Mouse (Mus musculus) liver, embryonic 14.5 days (tissue): Measurements from ENCODE around the gene Fars2. TPM values are rescaled to one million over a fixed set of nuclear protein-coding genes. Genes with fewer than 3 reads are reported as not detected.

Source experiments
- ATAC-seq: fragments of 200-750 bp; cut with Nextera tagmentation; 2 replicates; pipeline ENCODE4 v1.8.0; 2017; ENCODE audit warnings: moderate number of reproducible peaks, mild to moderate bottlenecking, moderate library complexity; ENCODE audit not compliant: insufficient read depth
- DNase-seq, 3 experiments: peaks; one replicate each; pipeline ENCODE4 v3.0.0-alpha.2; 2012 to 2013; ENCODE audit warnings: low read depth in 3 of 3, low spot score in 3 of 3
- H3K27ac ChIP-seq: fragments of 300-500 bp; sonication (generic); 2 replicates; pipeline ENCODE4 v1.5.1; 2014; ENCODE audit warnings: moderate library complexity, mild to moderate bottlenecking, control low read depth, inconsistent platforms
- H3K27me3 ChIP-seq: fragments of 300-500 bp; sonication (generic); 2 replicates; pipeline ENCODE4 v1.6.1; 2014; ENCODE audit warnings: mild to moderate bottlenecking, low read length, moderate library complexity; ENCODE audit not compliant: control insufficient read depth, insufficient read depth
- H3K36me3 ChIP-seq: fragments of 300-500 bp; sonication (generic); replicated peaks from 2 replicates; pipeline ENCODE4 v1.6.1; 2014; ENCODE audit warnings: low read depth; ENCODE audit not compliant: control insufficient read depth, insufficient read depth
- H3K4me1 ChIP-seq, 2 experiments: fragments of 200-500 bp in 1 of 2; fragments of 300-500 bp in 1 of 2; sonication (generic) in 1 of 2; replicated peaks; 2 replicates each; pipeline ENCODE4 v1.6.1; 2012 to 2014; ENCODE audit warnings: antibody characterized with exemption in 1 of 2, inconsistent platforms in 1 of 2, low read length in 1 of 2; ENCODE audit not compliant: control insufficient read depth in 2 of 2, insufficient read depth in 2 of 2
- H3K4me2 ChIP-seq: fragments of 300-500 bp; sonication (generic); 2 replicates; pipeline ENCODE4 v1.6.1; 2014; ENCODE audit warnings: low read depth, mild to moderate bottlenecking, control low read depth, moderate library complexity
- H3K4me3 ChIP-seq, 2 experiments: fragments of 200-500 bp in 1 of 2; fragments of 300-500 bp in 1 of 2; sonication (generic) in 1 of 2; 2 replicates each; pipeline ENCODE4 v1.5.1; 2012 to 2014; ENCODE audit warnings: low read depth in 2 of 2, low read length in 2 of 2, mild to moderate bottlenecking in 2 of 2, control low read depth in 1 of 2, inconsistent platforms in 1 of 2, moderate library complexity in 1 of 2; ENCODE audit not compliant: insufficient read depth in 1 of 2
- H3K9ac ChIP-seq: fragments of 300-500 bp; sonication (generic); replicated peaks from 2 replicates; pipeline ENCODE4 v1.6.1; 2014; ENCODE audit warnings: mild to moderate bottlenecking, control low read depth, moderate library complexity
- H3K9me3 ChIP-seq: fragments of 300-500 bp; sonication (generic); 2 replicates; pipeline ENCODE4 v1.6.1; 2016; ENCODE audit warnings: low read length, mixed read lengths; ENCODE audit not compliant: control insufficient read depth
- CTCF ChIP-seq: IDR thresholded peaks from 2 replicates; pipeline ENCODE4 v1.5.1; 2016; ENCODE audit warnings: antibody characterized with exemption, low read depth, control low read depth
- EP300 ChIP-seq: IDR thresholded peaks from 2 replicates; pipeline ENCODE4 v1.6.1; 2016; ENCODE audit warnings: antibody characterized with exemption, low read depth
- WGBS: fragments of 180-500 bp; shearing (Covaris S2); extraction: QIAGEN DNeasy Blood & Tissue Kit; methylation state at CpG from one replicate; pipeline ENCODE4 v1.1.7; 2014; ENCODE audit not compliant: insufficient replicate concordance; 5-methylcytosine and 5-hydroxymethylcytosine counted together
- polyA plus RNA-seq, 2 experiments: library from polyadenylated mRNA; depleted of rRNA in 1 of 2; stranded (reverse) in 1 of 2; unstranded in 1 of 2; fragments of >200 nt; fragmentation: Nextera tagmentation in 1 of 2; extraction: Ambion mirVana in 1 of 2; gene quantifications; 2 replicates each; pipeline versions ENCODE4 v1.2.1 to v1.2.3; 2012 to 2014

Fars2 gene
- polyA plus RNA-seq, 2 experiments = 18.8 to 23.0 TPM

DNA sequence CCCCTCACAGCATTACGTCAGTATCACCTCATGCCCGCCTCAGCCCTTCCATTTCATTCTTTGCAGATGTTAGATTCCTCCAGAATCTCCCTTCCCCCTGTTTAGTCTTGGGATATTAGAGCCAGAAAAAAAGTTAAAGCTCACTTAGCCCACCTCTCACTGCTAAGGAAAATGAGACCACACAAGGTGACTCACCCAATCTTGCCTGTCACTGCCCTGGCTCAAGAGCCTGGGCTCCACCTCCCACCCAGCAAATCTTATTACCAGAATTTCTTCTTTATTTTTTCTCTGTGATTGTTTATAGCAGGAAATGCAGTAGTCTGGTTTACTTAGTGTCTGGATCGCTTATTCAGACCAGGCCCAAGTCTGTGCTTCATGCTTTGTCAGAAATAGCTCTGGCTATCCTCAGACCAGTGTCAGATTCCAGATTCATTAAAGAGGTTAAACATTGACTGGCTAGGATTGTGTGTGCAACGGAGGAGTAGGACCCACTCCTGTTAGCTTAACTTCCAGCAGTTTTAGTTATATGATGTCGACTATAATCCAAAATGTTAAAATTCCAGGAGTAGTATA lies 412.3 kb downstream of the Fars2 start:
- no peaks in the 10 kb centered on the region for H3K36me3 ChIP-seq
- no peak for TF ChIP-seq CTCF
- TF ChIP-seq EP300 = no peak
- WGBS = 69% methylated on average over 5 of the region's 5 CpGs
- peaks cover 0 to 2% of the 10 kb centered on the region in 2 experiments; a peak in 1 of 4 replicates for H3K4me1 ChIP-seq
- DNase-seq (no peak), ATAC-seq (no peak)
- no peak overlapping the region for H3K27ac ChIP-seq
- no peak overlapping the region for H3K9ac ChIP-seq
- H3K9me3 ChIP-seq = no peaks in the 10 kb centered on the region
- no peak overlapping the region for H3K4me2 ChIP-seq
- H3K4me3 ChIP-seq = no peak overlapping the region
- H3K27me3 ChIP-seq = no peaks in the 10 kb centered on the region

DNA sequence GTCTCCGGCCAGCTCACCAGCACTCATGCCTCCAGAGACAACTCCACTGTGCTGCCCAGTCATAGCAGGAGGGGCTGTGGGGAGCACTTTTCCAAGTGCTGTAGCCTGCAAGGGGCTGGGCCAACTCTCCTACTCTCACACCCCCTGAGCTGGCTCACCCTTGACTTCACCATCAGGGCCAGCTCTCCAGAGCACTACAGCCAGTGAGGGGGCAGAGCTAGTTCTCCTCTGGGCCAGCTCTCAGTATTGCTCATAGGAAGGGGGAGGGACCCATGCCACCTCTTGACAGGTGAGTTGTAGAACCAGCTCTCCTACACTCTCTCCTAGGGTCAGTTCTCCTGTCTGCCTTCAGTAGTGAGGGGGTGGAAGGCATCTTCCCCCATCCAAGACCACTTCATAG lies 413.6 kb downstream of the Fars2 start:
- H3K9me3 ChIP-seq = no peaks in the 10 kb centered on the region
- no peaks in the 10 kb centered on the region for H3K36me3 ChIP-seq
- no peak overlapping the region for H3K4me2 ChIP-seq
- DNase-seq = no peak
- H3K27me3 ChIP-seq = no peaks in the 10 kb centered on the region
- H3K27ac ChIP-seq = no peak overlapping the region
- H3K4me3 ChIP-seq = no peak overlapping the region
- WGBS = 53% methylated on average over 1 of the region's 1 CpGs
- TF ChIP-seq CTCF = no peak
- TF ChIP-seq EP300 = no peak
- no peak overlapping the region for H3K9ac ChIP-seq
- H3K4me1 ChIP-seq = peaks cover 0 to 2% of the 10 kb centered on the region in 2 experiments; a peak in 1 of 4 replicates
- ATAC-seq = no peak

- H3K9me3 ChIP-seq = no peaks in the 10 kb centered on the region
- no peaks in the 10 kb centered on the region for H3K27me3 ChIP-seq
- no peak overlapping the region for H3K4me3 ChIP-seq
- H3K36me3 ChIP-seq = no peaks in the 10 kb centered on the region
- H3K9ac ChIP-seq = no peak overlapping the region
- peaks cover 0 to 2% of the 10 kb centered on the region in 2 experiments; a peak in 1 of 4 replicates for H3K4me1 ChIP-seq
- ATAC-seq (no peak), DNase-seq (no peak)
- H3K27ac ChIP-seq = no peak overlapping the region
- WGBS = 47% methylated on average over 3 of the region's 3 CpGs
- no peak overlapping the region for H3K4me2 ChIP-seq
- TF ChIP-seq EP300 (no peak), CTCF (no peak)
Measured at GRCm38 (mm10) chr13:36531893-36532292, 414.7 kb downstream of the Fars2 start.

DNA sequence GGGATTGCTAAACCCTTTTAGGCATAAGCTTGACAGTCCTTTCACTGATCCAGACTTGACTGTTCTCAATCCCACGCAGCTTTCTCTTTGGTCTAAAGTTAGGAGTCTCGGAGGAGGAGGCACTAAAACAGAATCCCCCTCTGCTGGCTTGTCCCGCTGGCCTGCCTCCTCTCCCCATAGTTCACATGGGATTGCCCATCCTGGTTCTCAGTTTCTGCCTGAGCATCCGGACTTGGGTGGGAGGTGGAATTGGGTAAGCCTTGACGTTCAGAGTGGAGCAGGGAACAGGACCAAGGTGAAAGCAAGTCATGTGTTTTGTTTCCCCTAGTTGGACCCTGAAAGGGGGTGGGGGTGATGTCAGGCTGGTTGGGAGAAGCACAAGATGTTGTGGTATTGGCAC lies 415.9 kb downstream of the Fars2 start:
- WGBS = 79% methylated on average over 5 of the region's 5 CpGs

DNA sequence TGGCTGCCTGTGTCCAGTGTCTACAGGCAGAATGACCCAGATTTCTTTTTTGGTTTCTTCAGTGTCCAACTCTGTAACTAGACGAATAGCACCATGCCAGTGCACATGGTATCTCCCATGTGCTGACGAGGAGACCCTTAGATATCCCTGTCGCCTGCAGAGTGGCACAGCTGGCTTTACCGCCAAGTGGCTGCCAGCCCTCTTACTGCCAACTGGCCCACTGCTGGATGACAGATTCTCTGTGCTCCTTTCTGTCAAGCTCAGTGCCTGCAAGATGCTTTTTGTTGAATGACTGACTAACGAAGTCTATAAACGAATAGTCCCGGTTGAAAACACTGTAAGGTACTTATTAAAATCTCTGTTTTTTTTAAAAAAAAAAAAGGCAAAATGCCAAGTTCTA lies 416.3 kb downstream of the Fars2 start:
- TF ChIP-seq CTCF (no peak), EP300 (no peak)
- WGBS = 72% methylated on average over 7 of the region's 7 CpGs
- H3K36me3 ChIP-seq = no peaks in the 10 kb centered on the region
- H3K27ac ChIP-seq = no peak overlapping the region
- no peak overlapping the region for H3K4me3 ChIP-seq
- DNase-seq (no peak), ATAC-seq (no peak)
- no peak overlapping the region for H3K4me2 ChIP-seq
- no peaks in the 10 kb centered on the region for H3K9me3 ChIP-seq
- no peak overlapping the region for H3K9ac ChIP-seq
- H3K4me1 ChIP-seq = peaks cover 0 to 2% of the 10 kb centered on the region in 2 experiments; a peak in 1 of 4 replicates
- H3K27me3 ChIP-seq = no peaks in the 10 kb centered on the region

More for the DNA sequence above, 415.9 kb downstream of the Fars2 start:
- H3K4me2 ChIP-seq = no peak overlapping the region
- no peaks in the 10 kb centered on the region for H3K9me3 ChIP-seq
- H3K4me3 ChIP-seq = no peak overlapping the region
- TF ChIP-seq CTCF = no peak
- no peak for TF ChIP-seq EP300
- no peaks in the 10 kb centered on the region for H3K27me3 ChIP-seq
- no peak overlapping the region for H3K27ac ChIP-seq
- no peak for DNase-seq
- no peaks in the 10 kb centered on the region for H3K36me3 ChIP-seq
- ATAC-seq = no peak
- no peak overlapping the region for H3K9ac ChIP-seq
- H3K4me1 ChIP-seq = peaks cover 0 to 2% of the 10 kb centered on the region in 2 experiments; a peak in 1 of 4 replicates
